Mouse (Mus musculus) megakaryocyte, embryonic 14.5 days (primary cell): ENCODE measurements at regions not wholly inside any gene's neighbourhood (a gene's known extent, or its start where the extent isn't known, plus 50 kb on each side); places are given as distances from the start of the nearest gene placed in this dataset.

ENCODE experiments used
- FLI1 ChIP-seq: IDR thresholded peaks from 2 replicates; pipeline ENCODE4 v1.6.1; 2012; ENCODE audit warnings: low read length, inconsistent platforms, mixed read lengths
- GATA1 ChIP-seq: IDR thresholded peaks from 3 replicates; pipeline ENCODE4 v1.6.1; 2012; ENCODE audit warnings: mixed read lengths, low read length, inconsistent platforms, borderline replicate concordance

DNA sequence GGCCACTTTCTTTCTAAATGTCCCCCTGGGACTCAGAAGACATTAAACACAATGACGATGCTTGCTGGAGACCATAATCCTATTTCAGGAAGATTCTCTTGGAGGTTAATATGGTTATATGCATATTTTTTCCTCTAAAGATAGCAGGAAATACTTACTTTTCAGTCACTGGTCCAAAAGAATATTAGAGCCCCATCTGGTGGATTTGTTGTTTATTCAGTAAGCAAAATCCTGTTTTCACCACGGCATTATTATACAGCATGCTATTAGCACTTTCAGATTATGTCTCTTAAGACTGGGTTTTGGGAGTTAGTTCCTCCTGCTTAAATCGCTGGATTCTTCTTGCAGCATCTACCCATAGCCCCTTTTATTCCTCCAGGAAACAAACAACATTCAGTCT, 146.6 kb upstream of the Ipo5 start:
- no peak for TF ChIP-seq GATA1
- TF ChIP-seq FLI1, result no peak
